Mouse (Mus musculus) neural tube, postnatal 0 days (tissue): Measurements from ENCODE around the gene Scgn. TPM values are rescaled to one million over a fixed set of nuclear protein-coding genes. Genes with fewer than 3 reads are reported as not detected.

Experiments used
- microRNA-seq: library from miRNA; unstranded; fragments of <30 nt; microRNA quantifications from one replicate; pipeline ENCODE4, GENCODE M21; 2016
- polyA plus RNA-seq: library from polyadenylated mRNA; unstranded; fragments of >200 nt; fragmentation: Nextera tagmentation; extraction: Ambion mirVana; gene quantifications from 2 replicates; pipeline ENCODE4 v1.2.1, GENCODE M21; 2015

Scgn gene
- 0.88 and 0.98 TPM in 2 replicates for polyA plus RNA-seq

DNA sequence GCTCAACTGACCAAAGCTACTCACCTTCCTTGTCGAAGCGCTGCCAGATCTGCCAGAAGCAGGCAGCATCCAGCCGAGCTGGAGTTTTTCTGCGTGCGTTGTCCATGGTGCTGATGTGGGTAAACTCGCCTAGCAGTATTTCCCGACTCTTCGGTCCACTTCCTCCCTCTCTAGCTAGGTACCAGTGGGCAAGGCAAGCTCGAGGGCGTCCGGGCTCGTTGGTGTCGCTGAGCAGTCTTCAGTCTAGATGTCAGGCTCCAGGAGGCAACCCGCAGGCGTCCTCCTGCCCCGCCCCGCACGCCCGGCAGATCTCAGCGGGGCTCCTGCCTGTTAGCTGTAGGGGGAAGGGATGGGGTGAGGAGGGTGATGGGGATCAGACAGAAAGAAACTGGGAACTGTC is at the start of gene Scgn:
Scgn (minus strand) TSS at position 287 of the 400 bp plus-strand sequence.

DNA sequence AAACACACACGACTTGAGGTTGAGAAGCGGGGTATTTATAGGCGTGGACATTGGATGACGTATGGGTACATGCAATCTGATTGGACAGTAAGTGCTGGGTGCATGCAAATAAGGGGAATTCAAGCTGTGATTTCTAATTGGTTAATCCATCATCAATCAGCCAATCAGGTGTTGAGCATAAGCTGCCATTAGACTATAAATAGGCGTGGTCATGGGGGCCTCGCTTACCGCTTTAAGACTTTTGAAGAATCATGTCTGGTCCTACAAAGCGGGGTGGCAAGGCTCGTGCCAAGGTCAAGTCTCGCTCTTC is 56.8 kb downstream of the Scgn start, which contains the start of gene Hist1h2aa:
Hist1h2aa (plus strand) TSS at position 252 of the 310 bp plus-strand sequence.

DNA sequence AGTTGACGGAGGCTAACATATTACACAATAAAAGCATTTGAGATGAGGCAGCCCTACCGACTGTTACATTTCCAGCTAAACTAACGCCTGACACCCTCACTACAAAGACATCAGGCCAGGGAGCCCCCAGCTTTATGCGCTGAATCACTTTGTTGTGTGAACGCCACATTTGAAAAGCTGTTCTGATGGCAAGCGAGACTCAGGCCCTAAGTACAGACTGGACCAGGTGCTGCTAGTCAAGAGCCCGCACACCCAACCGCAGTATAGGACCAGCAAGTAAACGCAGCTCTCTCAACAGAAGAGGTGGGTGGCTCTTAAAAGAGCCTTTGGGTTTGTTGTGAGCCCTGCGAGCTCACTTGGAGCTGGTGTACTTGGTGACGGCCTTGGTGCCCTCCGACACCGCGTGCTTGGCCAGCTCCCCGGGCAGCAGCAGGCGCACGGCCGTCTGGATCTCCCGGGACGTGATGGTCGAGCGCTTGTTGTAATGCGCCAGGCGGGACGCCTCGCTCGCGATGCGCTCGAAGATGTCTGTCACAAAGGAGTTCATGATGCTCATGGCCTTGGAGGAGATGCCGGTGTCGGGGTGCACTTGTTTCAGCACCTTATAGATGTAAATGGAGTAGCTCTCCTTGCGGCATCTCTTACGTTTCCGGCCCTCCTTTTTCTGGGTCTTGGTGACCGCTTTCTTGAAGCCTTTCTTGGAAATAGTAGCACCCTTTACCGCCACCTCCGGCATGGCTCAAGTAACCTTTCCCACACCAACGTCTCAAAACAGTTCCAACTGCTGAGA is 57.4 kb downstream of the Scgn start, which contains the start of gene Hist1h2ba:
Hist1h2ba (minus strand) TSS at position 736 of the 790 bp plus-strand sequence.

DNA sequence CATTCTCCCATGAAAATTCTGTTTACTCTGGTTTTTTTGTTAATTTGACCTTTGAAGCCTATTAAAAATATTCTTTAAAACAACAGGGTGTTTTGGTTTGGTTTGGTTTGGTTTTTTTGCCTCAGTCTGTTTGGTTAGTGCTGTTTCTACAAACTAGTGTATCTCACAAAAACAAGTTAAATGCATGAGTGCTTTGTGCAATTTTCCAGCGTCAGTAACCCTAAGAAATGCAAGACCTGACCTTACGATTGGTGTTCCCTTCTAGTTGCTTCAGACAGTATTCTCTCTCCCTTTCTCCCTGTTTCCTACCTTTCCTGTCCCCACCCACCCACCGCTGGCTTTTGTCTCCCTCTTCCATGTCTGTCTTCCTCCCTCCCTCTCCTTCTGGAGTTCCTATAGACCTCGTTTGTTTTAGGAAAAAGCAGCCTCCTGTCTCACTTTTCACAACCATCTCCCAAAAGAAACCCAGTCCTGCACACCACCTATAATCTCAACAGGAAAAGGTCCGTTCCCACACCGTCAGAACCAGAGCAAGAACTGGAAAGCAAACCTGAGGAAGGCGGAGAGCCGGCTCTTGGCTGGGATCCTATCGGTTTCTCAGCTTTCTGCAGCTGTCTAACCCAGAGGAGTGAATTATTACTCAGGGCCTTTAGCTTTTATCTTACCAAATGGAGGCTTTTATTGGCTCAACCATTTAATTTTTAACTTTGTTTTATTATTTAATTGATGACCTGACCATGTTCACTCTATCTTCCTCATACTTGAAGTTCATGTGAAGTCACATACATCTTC is 76.4 kb downstream of the Scgn start, which contains the start of gene Slc17a4:
Slc17a4 (minus strand) TSS at position 634 of the 792 bp plus-strand sequence.

Small RNA genes lying within 50 kb of the gene (microRNA-seq; reads per million reads assigned to microRNA genes)
- gene Gm44344: not detected

Other genes with a start within 250 kb of the Scgn start
- not detected in 2 replicates for gene Hist1h3c, start 245.6 kb downstream of the Scgn start, polyA plus RNA-seq
- 0.62 TPM in 1 of 2 replicates, not detected in the other for gene Hist1h2bb, start 244.5 kb downstream of the Scgn start, polyA plus RNA-seq
- gene Hist1h2ab, start 240.1 kb downstream of the Scgn start, polyA plus RNA-seq: 2.7 and 4.7 TPM in 2 replicates
- 0.58 TPM in 1 of 2 replicates, not detected in the other for gene Hist1h3b, start 238.9 kb downstream of the Scgn start, polyA plus RNA-seq
- gene Hist1h4b, start 234.2 kb downstream of the Scgn start, polyA plus RNA-seq: 1.2 TPM in 1 of 2 replicates, not detected in the other
- gene Hist1h4a, start 230.0 kb downstream of the Scgn start, polyA plus RNA-seq: 0.54 TPM in 1 of 2 replicates, not detected in the other
- 0.66 and 0.94 TPM in 2 replicates for gene Hist1h3a, start 228.8 kb downstream of the Scgn start, polyA plus RNA-seq
- 0.50 and 0.66 TPM in 2 replicates for gene Hist1h1a, start 227.5 kb downstream of the Scgn start, polyA plus RNA-seq
- not detected in 2 replicates for gene Trim38, start 221.3 kb downstream of the Scgn start, polyA plus RNA-seq
- gene Slc17a2, start 184.2 kb downstream of the Scgn start, polyA plus RNA-seq: not detected in 2 replicates
- gene Slc17a3, start 151.8 kb downstream of the Scgn start, polyA plus RNA-seq: not detected in 2 replicates
- gene Slc17a1, start 123.5 kb downstream of the Scgn start, polyA plus RNA-seq: not detected in 2 replicates
- gene Slc17a4, start 76.2 kb downstream of the Scgn start, polyA plus RNA-seq: not detected in 2 replicates
- gene Hist1h2ba, start 57.1 kb downstream of the Scgn start, polyA plus RNA-seq: not detected in 2 replicates
- gene Hist1h2aa, start 56.8 kb downstream of the Scgn start, polyA plus RNA-seq: not detected in 2 replicates